Mouse (Mus musculus) ES-Bruce4 (cell line): ENCODE measurements around the gene Perp.

Source experiments
- CTCF ChIP-seq: IDR thresholded peaks from one replicate; pipeline ENCODE4 v1.8.1; 2011; ENCODE audit warnings: low read depth, low read length
- POLR2A ChIP-seq: IDR thresholded peaks from one replicate; pipeline ENCODE4 v1.8.1; 2011; ENCODE audit warnings: low read length; ENCODE audit not compliant: insufficient read depth

- TF ChIP-seq CTCF (no peak), POLR2A (no peak)
Measured at GRCm38 (mm10) chr10:18857244-18857643, 12.4 kb downstream of the Perp start.
